11 mouse cellular contexts compared by ENCODE assay signal in the genomic region with DNA sequence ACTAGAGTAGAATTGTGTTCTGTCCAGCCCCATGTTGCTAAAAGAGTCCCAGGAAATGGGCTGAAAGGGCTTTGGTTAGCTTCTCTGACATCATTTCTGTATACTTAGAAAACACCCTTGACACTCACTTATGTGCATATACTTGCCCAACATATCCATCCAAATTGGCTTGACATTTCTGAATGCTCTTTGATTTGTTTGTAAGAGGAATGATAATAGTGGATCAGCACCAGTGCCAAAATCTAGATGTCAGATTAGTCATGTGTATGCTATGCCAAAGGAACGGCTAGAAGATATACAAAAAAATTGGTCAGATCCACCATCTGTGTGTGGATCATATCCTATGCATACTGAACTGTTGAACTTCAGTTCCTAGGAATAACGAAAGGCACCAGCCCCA.
"Had no signal": no experiment of that assay in that cellular context is flagged by ENCODE, and none has a peak within 500 bp of the region (broad histone marks: within the 10 kb centered on the region; RNA-seq: fewer than 3 reads in every experiment).

No protein-coding gene starts in this region.

- DNase-seq: retina, postnatal 1 day; right cerebral cortex, adult 18-20 months; right cerebral cortex, postnatal 14 days; right cerebral cortex, postnatal 25 days; right cerebral cortex, postnatal 4 days; spleen, adult 18-20 months; thymus, adult 18-20 months; thymus, adult 2 months; thymus, postnatal 14 days; thymus, postnatal 25 days; thymus, postnatal 4 days had no signal
